Mouse (Mus musculus): ENCODE measurements around the gene Ccer2.

GRCm38 (mm10) chr7:28722079-28722478, 33.9 kb upstream of the Ccer2 start:
- TF ChIP-seq CTCF (IDR thresholded peaks at IDR 0.05; ENCODE audit: control insufficient read depth, insufficient read depth, insufficient read length), result no peak
- no peak for TF ChIP-seq CEBPB (IDR thresholded peaks at IDR 0.05; ENCODE audit: low read depth)
